Mouse (Mus musculus) forelimb bud, embryonic 11.5 days (tissue): ENCODE results near the gene Art1.
A peak's percentile ranks its signal among the peaks of the same experiment; 100 is the strongest.

Experiments
- DNase-seq: peaks from one replicate; pipeline ENCODE4 v3.0.0-alpha.2; 2012; ENCODE audit warnings: low read depth, low spot score

Art1 gene

DNA sequence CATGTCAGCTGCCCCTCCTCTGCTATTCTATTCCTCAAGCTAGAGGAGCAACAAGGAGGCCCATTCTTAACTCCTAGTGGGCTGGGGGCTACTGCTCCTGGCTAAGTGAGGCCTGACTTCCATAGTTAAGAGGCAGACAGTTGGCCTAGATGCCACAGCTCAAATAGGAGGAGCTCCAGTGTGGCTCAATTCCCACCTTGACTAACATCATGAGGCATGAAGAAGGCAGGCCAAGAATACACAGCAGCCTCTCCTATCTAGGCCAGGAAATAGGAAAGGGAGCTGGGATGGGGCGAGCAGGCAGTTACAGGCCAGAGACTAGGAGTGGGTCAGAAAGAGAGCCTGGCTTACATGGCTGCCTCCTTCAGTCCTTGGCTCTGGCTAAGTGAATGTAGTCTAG, 6.7 kb downstream of the Art1 start:
- no peak for DNase-seq

DNA sequence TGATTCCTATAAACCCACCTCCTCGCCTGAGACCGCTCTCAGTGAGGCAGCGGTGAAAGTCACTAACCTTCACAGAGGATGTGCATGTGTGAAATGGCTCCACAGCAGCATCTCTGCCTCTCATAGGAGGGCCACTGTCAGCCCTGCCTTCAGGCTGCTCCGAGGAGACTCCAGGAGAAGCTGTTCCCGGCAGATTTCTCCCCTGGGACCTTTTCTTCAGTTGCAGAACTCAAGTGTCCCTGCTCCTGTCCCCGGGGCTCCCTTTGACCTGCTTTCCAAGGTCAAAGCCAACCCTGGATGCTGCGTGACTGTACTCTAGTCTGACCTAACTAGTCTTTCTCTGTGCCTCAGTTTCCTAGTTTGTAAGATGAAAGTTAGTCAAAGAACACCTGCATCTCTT, 7.6 kb downstream of the Art1 start, which contains the start of gene Art5:
Gene Art5 (minus strand): TSS at position 319 of the 400 bp plus-strand sequence.
- DNase-seq: no peak

DNA sequence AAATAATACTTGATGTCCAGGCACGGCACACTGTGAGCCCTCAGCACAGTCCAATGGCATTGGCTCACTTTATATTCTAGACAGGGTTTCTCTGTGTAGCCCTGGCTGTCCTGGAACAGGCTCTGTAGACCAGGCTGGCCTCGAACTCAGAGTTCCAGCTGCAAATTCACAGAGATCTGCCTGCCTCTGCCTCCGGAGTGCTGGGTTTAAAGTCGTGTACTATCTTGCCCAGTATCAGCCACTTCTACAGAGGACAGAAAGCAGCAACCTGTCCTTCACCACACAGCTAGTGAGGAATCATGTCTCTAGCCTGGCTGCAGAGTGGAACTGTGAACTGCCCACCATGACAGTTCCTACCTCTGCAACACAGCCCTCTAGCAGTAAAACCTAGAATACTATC, 8.2 kb downstream of the Art1 start:
- DNase-seq: no peak

DNA sequence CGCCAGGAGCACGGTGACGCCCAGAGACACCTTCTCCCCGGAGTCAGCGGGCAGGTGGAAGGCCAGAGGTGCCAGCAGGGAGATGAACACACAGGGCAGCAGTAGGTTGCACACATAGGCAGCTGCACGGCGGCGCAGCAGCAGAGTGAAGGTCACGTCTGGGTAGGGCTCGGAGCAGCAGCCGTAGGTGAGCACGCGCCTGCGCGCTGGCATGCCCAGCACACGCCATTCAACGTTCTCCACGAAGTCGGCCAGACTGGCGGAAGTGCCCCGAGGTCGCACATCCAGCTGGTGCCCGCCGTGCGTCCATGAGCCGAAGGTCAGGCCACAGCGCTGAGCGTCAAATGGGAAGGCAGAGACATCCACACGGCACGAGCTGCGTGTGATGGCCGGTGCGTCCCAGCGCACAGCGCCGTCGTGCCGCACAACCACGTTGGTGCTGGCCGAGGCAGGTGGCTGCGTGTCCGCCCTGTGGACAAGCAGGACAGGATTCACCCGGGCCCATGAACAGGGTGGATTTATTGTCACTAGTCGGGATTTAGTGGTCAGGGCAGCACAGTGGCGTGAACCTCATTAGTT, 11.7 kb downstream of the Art1 start:
- no peak for DNase-seq

DNA sequence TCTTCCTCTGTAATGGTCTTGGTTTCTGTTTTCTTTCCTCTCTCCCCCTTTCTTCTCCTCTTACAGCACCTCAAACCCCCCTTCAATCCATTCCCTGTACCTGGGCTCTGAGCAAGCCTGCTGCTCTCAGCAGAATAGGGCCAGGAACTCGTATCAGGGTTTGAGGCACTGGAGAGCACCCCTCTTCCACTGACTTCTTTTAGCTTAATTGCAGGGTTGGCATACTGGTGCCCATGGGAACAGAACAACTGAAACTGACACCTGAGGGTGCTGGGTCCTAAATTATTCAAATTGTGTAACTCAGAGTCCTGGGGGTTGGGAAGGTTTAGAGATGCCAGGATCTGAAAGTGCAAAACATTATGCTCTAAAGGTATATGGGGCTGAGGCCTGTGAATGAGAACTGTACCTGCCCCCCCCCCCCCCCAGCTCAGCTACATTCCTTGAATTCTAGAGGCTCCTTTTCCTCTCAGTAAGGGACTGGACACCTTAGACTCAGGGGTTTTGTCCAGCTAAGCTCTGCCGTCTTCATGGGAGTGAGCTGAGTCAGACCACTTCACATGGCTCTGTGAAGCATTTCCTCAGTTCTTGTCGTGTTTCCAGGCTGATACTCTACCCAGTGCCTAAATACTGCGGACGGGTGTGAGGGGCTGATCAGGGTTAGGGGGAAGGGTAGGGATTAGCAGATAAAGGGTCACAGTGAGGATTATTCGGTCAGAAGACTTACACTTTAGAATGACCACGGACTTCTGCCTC, 15.2 kb downstream of the Art1 start, which contains the start of gene Chrna10:
Gene Chrna10 (minus strand): TSS at position 250 of the 753 bp plus-strand sequence.
- DNase-seq: no peak

DNA sequence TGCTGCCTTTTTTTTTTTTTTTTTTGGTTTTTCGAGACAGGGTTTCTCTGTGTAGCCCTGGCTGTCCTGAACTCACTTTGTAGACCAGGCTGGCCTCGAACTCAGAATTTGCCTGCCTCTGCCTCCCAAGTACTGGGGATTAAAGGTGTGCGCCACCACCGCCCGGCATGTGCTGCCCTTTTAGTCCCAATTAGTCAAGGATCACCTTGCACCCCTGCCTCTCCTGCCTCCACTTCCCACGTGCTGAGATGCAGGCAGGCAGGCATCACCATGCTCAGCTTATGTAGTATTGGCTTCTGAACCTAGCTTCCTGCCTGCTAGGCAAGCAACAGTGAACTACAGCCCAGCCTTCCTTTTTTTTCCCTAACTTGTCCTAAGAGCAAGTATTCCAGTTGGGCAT, 15.8 kb downstream of the Art1 start:
- no peak for DNase-seq

DNA sequence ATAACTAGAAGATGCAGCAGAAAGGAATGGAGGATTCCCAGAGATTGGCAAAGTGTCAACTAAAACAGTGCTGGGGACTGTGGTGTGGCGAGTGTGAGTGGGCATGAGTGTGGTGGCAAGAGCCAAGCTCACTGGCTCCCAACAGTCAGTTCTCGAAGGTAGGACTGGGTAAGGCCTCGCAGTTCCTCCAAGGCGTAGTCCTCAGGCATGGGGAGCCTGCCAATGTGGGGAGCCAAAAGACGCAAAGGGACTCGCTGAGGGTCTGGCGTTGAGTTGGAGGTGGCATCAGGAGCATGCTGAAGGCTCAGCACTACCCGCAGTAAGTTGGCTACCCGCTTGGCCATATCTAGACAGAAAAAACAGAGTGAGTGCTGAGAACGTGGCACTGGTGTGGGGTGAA, 18.8 kb downstream of the Art1 start:
- DNase-seq: no peak

DNA sequence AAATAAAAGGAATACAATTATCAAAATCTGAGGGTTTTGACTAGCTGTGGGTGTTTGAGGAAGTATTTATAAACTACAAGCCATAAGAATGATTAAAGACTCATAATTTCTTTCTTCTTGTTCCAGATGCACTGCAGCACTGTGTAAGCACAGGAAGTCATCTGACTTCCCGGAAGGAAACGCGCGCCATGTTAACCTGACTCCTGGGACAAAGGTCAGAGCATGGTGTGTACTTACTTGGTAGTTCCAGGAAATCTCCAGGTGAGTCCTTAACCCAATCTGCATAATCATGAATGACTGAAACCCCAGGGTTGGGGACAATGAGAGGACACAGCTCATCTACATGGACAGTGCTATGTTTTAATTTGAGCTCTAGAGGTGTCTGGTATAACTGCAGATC, 30.9 kb downstream of the Art1 start:
- DNase-seq: no peak

DNA sequence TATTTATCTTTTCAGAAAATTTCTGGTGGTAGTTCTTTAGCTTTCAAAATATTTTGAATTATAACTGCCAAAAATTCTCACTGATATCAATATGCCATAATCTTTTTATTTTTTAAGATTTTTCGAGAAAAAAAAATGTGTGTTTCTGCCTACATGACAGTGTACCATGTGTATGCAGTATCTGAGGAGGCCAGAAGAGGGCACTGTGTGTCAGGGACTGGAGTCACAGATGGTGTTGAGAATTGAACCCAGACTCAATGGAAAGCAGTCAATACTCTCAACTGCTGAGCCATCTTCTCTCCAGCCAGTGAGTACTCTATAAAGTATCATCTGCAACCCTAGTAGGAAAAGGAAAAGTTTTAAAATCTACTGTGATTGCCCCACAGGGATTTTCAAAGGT, 35.9 kb downstream of the Art1 start:
- DNase-seq: peak; percentile 37

DNA sequence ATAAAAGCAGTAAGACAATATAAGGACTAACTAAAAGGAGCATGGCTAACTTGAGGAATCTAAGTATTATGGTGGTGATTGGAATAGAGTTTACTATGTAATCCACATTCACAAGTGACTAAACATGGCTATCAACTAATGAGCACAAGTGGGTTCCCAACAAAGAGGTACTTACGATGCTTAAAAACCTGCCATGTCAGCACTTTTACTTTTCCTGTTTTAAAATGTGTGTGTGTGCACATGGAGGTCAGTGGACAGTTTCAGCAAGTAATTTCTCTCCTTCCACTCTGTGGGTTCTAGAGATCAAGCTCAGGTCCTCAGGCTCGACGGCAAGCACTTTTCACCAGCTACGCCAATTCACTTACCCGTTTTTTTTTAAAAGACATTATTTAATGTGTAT, 36.4 kb downstream of the Art1 start:
- DNase-seq: no peak

DNA sequence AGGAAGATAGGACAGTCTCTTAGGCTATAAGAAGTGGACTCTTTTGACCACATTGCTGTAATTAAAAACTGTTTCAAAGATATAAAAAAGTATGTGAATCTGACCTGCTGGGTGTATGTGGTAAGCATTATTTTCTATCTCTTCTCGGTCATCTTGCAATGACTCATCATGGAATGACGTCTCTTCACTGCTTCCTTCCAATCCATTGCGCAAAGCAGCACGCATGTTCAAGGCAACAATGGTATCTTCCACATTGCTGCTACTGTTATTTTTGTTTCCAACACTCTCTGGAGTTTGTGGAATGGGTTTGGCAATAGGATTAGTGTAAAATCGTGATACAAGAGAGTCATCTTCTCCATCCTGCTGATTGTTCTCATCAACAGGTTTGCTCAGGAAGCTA, 52.1 kb downstream of the Art1 start:
- DNase-seq: no peak
